Mouse (Mus musculus) bone marrow macrophage, adult 2 months (primary cell): Measurements from ENCODE around the gene Scaper. TPM values are rescaled to one million over a fixed set of nuclear protein-coding genes. Genes with fewer than 3 reads are reported as not detected.

Source experiments
- H3K27ac ChIP-seq: 2 replicates; pipeline ENCODE4 v1.5.1; 2012; ENCODE audit warnings: low read depth, low read length; ENCODE audit not compliant: insufficient read depth
- H3K4me1 ChIP-seq: 2 replicates; pipeline ENCODE4 v1.6.1; 2012; ENCODE audit warnings: low read length; ENCODE audit not compliant: control insufficient read depth, insufficient read depth
- H3K4me3 ChIP-seq: 2 replicates; pipeline ENCODE4 v1.5.1; 2012; ENCODE audit warnings: mild to moderate bottlenecking, low read length, moderate library complexity; ENCODE audit not compliant: insufficient read depth
- CTCF ChIP-seq: IDR thresholded peaks from 2 replicates; pipeline ENCODE4 v1.5.1; 2012; ENCODE audit warnings: low read depth, mild to moderate bottlenecking, low read length, moderate library complexity
- POLR2A ChIP-seq: IDR thresholded peaks from 2 replicates; pipeline ENCODE4 v1.6.1; 2012; ENCODE audit warnings: mild to moderate bottlenecking, low read depth, low read length, borderline replicate concordance
- polyA plus RNA-seq: library from polyadenylated mRNA; stranded (reverse); fragments of >200 nt; gene quantifications from 2 replicates; pipeline ENCODE4 v1.2.4, GENCODE M21; 2012; ENCODE audit not compliant: missing spikeins, insufficient read depth, insufficient read length

The Scaper gene
- polyA plus RNA-seq, 1 experiment = 11.6 TPM

DNA sequence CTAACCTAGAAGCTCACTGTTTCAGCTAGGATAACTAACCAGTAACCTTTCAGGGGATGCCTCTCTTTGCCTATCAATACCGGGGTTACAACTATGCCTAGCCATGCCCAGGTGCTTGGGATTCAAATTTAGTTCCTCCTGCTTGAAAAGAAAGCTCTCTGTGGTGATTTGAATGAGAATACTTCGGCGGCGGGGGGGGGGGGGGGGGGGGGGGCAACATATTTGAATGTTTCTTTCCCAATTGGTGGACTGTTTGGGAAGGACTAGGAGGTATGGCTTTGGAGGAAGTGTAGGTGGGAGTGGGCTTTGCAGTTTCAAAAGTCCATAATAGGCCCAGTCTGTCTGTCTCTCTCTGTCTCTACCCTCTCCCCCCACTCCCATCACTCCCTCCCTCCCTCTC, 37.4 kb downstream of the Scaper start:
- H3K27ac ChIP-seq = no peak overlapping the region
- no peak overlapping the region for H3K4me3 ChIP-seq
- no peaks in the 10 kb centered on the region for H3K4me1 ChIP-seq
- TF ChIP-seq CTCF = no peak
- TF ChIP-seq POLR2A = no peak

DNA sequence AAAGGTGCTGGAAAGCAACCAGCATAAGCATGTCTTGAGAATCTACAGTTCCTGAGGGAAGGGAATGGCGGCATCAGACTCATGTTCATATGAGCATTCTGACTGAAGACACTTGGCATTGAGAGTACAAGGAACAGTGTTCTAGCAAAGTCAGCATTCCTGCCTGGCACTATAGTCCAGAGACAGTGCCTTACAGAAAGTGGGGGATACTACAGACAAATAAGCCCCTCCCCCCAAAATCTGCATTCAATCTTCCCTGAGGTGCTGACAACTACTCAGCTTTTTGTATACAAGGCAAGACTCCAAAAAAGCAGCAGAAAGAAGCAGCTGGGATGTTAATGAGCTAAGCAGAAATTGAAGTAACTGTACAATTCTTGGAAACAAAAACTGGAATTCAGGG, 59.9 kb downstream of the Scaper start:
- TF ChIP-seq CTCF (no peak), POLR2A (no peak)
- Histone ChIP-seq H3K27ac (no peak overlapping the region), H3K4me3 (no peak overlapping the region), H3K4me1 (no peaks in the 10 kb centered on the region)

DNA sequence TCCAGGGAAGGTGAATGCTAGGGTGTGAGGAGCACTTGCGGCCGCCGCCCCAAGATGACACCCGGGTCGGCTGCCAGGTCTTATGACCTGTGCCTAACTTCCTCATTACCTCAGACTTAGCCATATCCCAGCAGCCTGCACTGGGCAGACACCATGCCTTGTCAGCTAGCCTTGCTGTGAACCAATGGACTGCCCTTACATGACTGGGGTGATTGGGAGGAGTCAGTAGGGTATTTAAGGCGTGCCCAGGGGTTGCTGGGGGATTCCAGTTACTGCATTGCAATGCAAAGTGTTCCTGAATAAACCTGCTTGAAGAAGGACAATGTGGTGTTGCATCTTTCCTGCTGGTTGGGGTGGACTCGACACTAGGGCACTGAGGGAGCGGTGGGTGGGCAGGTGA, 148.5 kb downstream of the Scaper start:
- TF ChIP-seq POLR2A (no peak), CTCF (no peak)
- H3K4me3 ChIP-seq = no peak overlapping the region
- no peaks in the 10 kb centered on the region; the same call in 1 of the 2 replicates for H3K4me1 ChIP-seq
- H3K27ac ChIP-seq = no peak overlapping the region

DNA sequence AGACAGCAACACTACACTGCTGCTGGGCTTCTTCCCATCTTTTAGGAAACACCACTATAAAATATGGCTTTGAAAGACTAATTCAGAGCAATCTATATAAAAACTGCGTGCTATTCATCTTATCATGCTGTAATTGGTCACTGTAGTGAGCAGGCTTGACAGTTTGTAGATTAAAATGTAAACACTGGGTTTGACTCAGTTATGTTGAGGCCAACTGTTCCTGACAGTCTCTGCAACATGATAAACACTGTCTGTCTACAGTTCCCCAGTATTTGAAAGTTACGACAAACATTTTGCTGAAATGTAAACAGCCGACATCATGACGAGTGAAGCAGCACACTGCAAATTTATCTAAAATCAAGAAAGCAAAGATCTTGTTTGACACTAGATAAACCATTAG, 225.9 kb downstream of the Scaper start:
- Histone ChIP-seq H3K4me3 (no peak overlapping the region), H3K27ac (no peak overlapping the region), H3K4me1 (no peaks in the 10 kb centered on the region)
- TF ChIP-seq CTCF = no peak
- TF ChIP-seq POLR2A = no peak

DNA sequence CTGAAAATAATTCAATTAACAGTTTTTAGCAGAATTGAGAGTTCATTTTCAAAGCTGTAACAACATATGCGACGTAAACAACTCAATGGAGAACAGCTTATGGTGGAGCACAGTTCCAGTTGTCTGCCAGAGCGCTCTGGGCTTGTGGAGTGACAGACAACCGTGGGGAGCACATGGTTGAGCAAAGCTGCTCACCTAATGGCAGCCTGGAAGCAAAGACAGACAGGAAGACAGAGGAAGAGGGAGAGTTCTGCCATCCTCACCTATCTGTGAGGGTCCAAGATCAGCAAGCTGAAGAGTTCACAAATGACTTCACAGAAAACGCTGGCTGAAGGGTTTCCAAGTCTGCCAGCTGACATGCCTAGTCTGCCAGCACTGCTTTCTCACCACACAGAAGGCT, 227.4 kb downstream of the Scaper start:
- Histone ChIP-seq H3K4me1 (no peaks in the 10 kb centered on the region), H3K4me3 (no peak overlapping the region), H3K27ac (no peak overlapping the region)
- TF ChIP-seq CTCF = no peak
- TF ChIP-seq POLR2A = no peak

DNA sequence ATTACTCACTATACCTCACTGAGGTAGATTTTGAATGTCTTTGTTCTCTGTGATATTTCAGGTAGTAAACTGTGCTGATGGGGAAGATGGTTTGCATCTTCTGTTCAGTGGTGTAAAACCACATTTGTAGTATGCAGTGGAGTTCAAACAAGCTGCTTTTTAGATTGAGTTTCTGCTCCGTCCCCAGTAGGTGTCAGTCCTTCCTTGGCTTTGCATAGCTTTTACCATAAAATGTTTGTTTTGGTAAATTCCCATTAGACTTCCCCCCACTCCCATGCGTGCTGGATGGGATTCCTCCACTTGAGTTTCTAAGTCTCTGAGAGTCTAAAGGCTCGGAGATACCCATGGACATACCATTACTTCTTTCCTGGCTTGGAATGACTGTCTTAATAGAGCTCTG, 231.3 kb downstream of the Scaper start:
- TF ChIP-seq POLR2A (no peak), CTCF (no peak)
- Histone ChIP-seq H3K4me1 (no peaks in the 10 kb centered on the region), H3K4me3 (no peak overlapping the region), H3K27ac (no peak overlapping the region)

DNA sequence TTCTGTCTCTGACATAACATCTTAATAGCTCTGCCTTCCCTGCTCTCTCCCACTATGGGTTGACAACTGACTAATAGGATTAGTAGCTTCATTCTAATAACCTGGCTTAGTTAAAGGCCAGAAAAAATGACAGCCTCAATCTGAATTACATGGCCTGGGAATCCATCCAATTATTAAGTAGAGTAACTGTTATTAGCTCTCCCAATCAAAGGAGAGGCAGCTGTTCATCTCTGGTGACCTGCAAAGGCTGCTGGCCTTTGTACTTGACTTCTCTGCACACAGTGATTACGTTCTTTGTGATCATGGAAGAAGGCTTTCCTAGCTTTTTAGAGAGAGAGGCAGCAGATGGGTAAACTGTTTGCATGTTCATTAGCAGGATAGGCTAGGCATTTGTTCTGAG, 242.6 kb downstream of the Scaper start:
- no peak overlapping the region for H3K4me3 ChIP-seq
- peaks cover 7% of the 10 kb centered on the region for H3K4me1 ChIP-seq
- no peak for TF ChIP-seq CTCF
- no peak for TF ChIP-seq POLR2A
- no peak overlapping the region for H3K27ac ChIP-seq

DNA sequence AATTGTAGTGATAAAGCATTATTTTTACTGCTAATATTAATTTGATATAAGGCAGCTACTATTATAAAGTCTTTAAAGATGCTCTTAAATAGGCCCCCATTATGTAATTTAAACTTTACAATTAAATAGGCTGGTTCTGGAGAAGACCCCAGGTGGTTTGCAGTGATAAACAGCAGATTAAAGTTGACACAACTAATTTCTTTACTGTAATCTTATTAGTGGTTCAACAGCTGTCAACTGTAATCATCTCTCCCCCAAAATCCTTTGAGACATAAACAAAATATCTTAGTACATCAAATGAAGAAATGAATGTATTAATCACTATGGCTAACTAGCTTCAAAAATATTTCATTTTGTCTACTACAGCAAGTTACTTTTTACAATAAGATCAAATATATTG, 260.8 kb downstream of the Scaper start:
- TF ChIP-seq CTCF (no peak), POLR2A (no peak)
- Histone ChIP-seq H3K4me1 (no peaks in the 10 kb centered on the region), H3K4me3 (no peak overlapping the region), H3K27ac (no peak overlapping the region)

DNA sequence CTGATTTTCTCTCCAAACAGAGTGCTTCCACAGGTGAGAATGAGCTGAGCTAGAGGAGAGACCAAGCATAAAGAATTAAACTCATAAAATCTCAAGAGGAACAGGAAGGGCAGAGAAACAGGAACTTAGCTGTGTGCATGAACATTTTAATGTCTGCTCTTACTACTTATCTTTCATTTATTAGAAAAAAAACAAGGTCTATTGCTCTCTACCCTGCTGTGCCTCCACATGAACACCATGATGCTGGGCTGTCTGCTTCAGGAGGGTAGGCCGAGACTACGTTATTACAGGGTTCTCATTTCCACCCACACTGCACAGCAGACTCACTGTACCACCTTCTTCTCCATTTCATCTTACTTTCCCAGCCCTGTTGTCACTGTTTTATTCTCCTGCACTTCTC, 291.5 kb downstream of the Scaper start:
- TF ChIP-seq CTCF (no peak), POLR2A (no peak)
- no peak overlapping the region for H3K4me3 ChIP-seq
- H3K4me1 ChIP-seq = peaks cover 11% of the 10 kb centered on the region
- H3K27ac ChIP-seq = peak overlapping the region; percentile 70

DNA sequence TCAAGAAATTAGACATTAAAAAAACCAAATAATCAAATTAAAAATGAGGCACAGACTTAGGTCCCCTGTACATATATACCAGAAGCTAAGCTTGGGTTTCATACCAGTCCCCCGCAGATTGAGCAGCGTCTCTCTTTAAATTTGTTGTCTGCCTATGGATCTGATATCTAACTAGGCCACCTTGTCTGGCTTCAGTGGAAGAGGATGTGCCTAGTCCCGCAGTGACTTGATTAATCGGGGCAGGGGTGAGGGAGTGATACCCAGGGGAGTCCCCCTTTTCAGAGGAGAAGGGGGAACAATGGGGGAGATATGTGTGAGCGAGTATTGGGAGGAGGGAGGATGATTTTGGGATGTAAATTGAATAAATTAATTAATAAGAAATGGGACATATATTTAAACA, 310.9 kb downstream of the Scaper start:
- Histone ChIP-seq H3K4me3 (no peak overlapping the region), H3K27ac (no peak overlapping the region)
- TF ChIP-seq POLR2A = no peak
- TF ChIP-seq CTCF = no peak

DNA sequence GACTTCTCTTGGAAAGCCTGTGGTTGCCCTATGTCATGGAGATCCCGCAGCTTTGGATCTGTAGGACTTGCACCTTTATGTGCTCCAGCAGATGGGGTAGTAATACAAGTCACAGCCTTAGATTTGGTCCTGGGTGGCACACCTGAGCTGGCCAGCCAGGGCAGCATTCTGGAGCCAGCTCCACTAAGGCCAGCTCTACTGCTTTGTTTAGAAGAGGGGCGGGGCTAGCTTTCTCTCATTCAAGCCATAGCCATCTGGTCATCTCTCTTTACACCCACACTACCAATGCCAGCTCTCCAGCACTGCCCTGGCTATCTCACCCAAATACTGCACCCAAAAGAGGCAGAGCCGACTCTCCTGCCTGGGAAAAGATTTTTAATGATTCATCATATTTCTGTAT, 323.2 kb downstream of the Scaper start:
- no peak overlapping the region for H3K4me3 ChIP-seq
- no peaks in the 10 kb centered on the region for H3K4me1 ChIP-seq
- no peak for TF ChIP-seq CTCF
- no peak for TF ChIP-seq POLR2A
- no peak overlapping the region for H3K27ac ChIP-seq

More for the DNA sequence above, 310.9 kb downstream of the Scaper start:
- H3K4me1 ChIP-seq = no peaks in the 10 kb centered on the region
